Mouse (Mus musculus): Measurements from ENCODE around the gene Lpcat4. TPM values are rescaled to one million over a fixed set of nuclear protein-coding genes. Genes with fewer than 3 reads are reported as not detected.
"Not testable (repeated sequence)": the region's sequence is repeated elsewhere in the genome, so short reads cannot be mapped to it uniquely, and the experiment has no call there.

Gene Lpcat4
- total and polyA plus RNA-seq, 2 experiments from 2014 or later = 21.6 to 23.3 TPM

DNA sequence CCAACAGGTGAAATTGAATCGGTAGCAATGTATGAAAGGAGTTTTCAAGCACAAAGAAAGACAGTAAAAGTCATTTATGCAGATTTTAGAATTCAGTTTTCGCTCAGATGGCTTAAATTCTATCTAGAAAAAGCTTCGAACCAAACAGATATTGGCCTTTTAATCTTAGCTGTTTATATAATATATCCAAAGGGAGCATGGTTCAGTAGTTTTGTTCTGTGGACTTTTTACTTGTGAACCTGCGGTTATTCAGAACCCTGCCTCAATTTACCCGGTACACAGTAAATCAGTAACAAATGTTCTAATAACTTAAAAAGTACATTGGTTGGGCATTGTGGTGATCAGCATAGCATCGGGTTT lies 45.7 kb downstream of the Lpcat4 start:
- no peak for TF ChIP-seq CTCF (IDR thresholded peaks at IDR 0.05)
- ATAC-seq (ENCODE audit: low FRiP score) = no peak
- H3K9ac ChIP-seq (replicated peaks; ENCODE audit: low read length, poor library complexity, severe bottlenecking) = no peak overlapping the region

DNA sequence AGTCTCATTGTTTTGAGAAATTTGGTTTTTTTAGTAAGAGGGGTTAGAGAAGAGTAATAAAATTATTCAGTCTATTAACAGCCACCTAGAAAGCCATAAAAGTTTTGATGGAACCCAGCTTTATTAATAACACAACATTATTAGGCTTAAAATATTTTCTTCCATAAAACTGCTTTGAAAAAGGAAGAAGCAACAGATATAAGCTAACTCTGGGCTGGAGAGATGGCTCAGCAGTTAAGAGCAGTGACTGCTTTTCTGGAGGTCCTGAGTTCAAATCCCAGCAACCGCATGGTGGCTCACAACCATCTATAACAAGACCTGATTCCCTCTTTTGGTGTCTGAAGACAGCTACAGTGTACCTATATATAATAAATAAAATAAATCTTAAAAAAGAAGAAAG lies 46.8 kb downstream of the Lpcat4 start:
- not testable (repeated sequence) for H3K9me3 ChIP-seq (ENCODE audit: low read length); DNase-seq (ENCODE audit: low spot score); H3K27me3 ChIP-seq (ENCODE audit: insufficient read depth, low read length); H3K36me3 ChIP-seq (ENCODE audit: insufficient read depth, low read length); H3K27ac ChIP-seq (ENCODE audit: low read depth, low read length); H3K4me3 ChIP-seq (ENCODE audit: low read depth, low read length); H3K4me2 ChIP-seq (ENCODE audit: low read depth, low read length, poor library complexity, severe bottlenecking); H3K4me1 ChIP-seq (ENCODE audit: insufficient read depth, low read length); H3K9ac ChIP-seq (replicated peaks; ENCODE audit: low read length, poor library complexity, severe bottlenecking); ATAC-seq (ENCODE audit: low FRiP score)
- WGBS = 97% methylated on average over 1 of the region's 1 CpGs

More for the DNA sequence above, 45.7 kb downstream of the Lpcat4 start:
- H3K36me3 ChIP-seq (ENCODE audit: insufficient read depth, low read length) = no peaks in the 10 kb centered on the region
- no peak for DNase-seq (ENCODE audit: low spot score)
- no peak overlapping the region for H3K27ac ChIP-seq (ENCODE audit: low read depth, low read length)
- peaks cover 8% of the 10 kb centered on the region; the same call in 1 of the 2 replicates for H3K4me1 ChIP-seq (ENCODE audit: insufficient read depth, low read length)
- H3K9me3 ChIP-seq (ENCODE audit: low read length) = no peaks in the 10 kb centered on the region
- H3K4me2 ChIP-seq (ENCODE audit: low read depth, low read length, poor library complexity, severe bottlenecking) = peak overlapping the region; percentile 74
- 63% methylated on average over 6 of the region's 6 CpGs for WGBS
- no peaks in the 10 kb centered on the region for H3K27me3 ChIP-seq (ENCODE audit: insufficient read depth, low read length)
- H3K4me3 ChIP-seq (ENCODE audit: low read depth, low read length) = peak overlapping the region; percentile 39

DNA sequence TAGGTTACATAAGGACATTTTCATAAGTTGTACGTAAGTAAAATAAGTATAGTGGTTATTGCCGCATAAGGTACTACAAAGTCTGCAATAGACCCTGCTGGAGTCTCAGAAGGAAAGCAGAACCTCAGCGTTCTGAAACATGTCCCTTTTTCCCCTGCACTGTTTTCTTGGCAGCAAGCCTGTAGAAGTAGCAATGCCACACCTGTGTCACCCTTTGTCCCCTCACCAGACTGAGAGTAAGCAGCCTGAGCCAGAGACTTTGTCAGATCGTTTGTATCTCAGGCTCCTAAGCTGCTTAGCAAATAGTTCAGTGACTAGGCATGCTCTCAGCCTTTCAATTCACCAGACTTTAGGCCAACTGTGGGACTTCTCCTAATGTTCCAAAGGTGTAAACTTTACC lies 47.8 kb downstream of the Lpcat4 start:
- no peak for TF ChIP-seq CTCF (IDR thresholded peaks at IDR 0.05)
- no peak for DNase-seq (ENCODE audit: low spot score)

DNA sequence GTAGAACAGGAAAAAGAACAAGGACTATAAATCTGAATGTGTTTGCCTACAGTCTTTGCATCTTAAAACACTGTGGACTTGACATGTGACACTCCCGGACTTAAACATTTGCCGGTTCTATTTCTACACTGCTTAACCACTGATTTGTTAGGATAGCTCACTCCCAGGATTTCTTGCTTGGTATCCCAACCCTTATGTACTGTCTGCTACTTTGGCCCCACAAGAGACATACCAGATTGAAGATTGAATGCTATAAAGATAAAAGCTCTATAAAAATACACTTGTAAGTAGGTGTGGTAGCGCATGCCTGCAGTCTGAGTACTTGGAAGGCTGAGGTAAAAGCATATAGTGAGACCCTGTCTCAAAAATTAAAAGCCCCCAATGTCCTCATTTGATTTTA lies 50.2 kb downstream of the Lpcat4 start:
- Histone ChIP-seq H3K4me1 (ENCODE audit: insufficient read depth, low read length) (peaks cover 4% of the 10 kb centered on the region; the same call in 1 of the 2 replicates), H3K27me3 (ENCODE audit: insufficient read depth, low read length) (no peaks in the 10 kb centered on the region), H3K27ac (ENCODE audit: low read depth, low read length) (no peak overlapping the region), H3K9me3 (ENCODE audit: low read length) (no peaks in the 10 kb centered on the region), H3K4me2 (ENCODE audit: low read depth, low read length, poor library complexity, severe bottlenecking) (no peak overlapping the region), H3K9ac (replicated peaks; ENCODE audit: low read length, poor library complexity, severe bottlenecking) (no peak overlapping the region), H3K36me3 (ENCODE audit: insufficient read depth, low read length) (no peaks in the 10 kb centered on the region), H3K4me3 (ENCODE audit: low read depth, low read length) (no peak overlapping the region)
- no peak for ATAC-seq (ENCODE audit: low FRiP score)
- 94% methylated on average over 3 of the region's 3 CpGs for WGBS
- TF ChIP-seq CTCF (IDR thresholded peaks at IDR 0.05) = no peak
- DNase-seq (ENCODE audit: low spot score) = no peak

More for the DNA sequence above, 47.8 kb downstream of the Lpcat4 start:
- no peaks in the 10 kb centered on the region for H3K9me3 ChIP-seq (ENCODE audit: low read length)
- H3K27me3 ChIP-seq (ENCODE audit: insufficient read depth, low read length) = no peaks in the 10 kb centered on the region
- 60% methylated on average over 4 of the region's 4 CpGs for WGBS
- H3K4me1 ChIP-seq (ENCODE audit: insufficient read depth, low read length) = peaks cover 8% of the 10 kb centered on the region; the same call in 1 of the 2 replicates
- no peak overlapping the region for H3K4me2 ChIP-seq (ENCODE audit: low read depth, low read length, poor library complexity, severe bottlenecking)
- ATAC-seq (ENCODE audit: low FRiP score) = no peak
- H3K4me3 ChIP-seq (ENCODE audit: low read depth, low read length) = no peak overlapping the region
- no peaks in the 10 kb centered on the region for H3K36me3 ChIP-seq (ENCODE audit: insufficient read depth, low read length)
- H3K9ac ChIP-seq (replicated peaks; ENCODE audit: low read length, poor library complexity, severe bottlenecking) = no peak overlapping the region
- no peak overlapping the region for H3K27ac ChIP-seq (ENCODE audit: low read depth, low read length)

DNA sequence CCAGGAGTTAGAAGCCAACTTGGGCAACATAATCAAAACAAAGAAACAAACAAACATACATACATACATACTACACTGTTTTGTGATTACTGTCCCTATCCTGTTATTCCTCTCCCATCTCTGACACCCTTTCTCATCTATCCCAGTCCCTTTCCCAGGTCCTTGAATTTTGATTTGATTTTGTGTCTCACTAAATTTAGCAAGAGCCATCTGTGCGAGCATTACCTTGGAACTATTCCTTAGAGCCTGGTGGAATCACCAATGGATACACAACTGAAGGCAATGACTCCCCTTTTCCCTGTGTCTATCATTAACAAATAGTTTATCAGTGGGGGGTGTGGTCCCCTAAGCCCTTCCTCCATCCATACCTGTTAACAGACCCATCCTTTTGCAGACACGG lies 53.6 kb downstream of the Lpcat4 start:
- WGBS = 95% methylated on average over 2 of the region's 2 CpGs
- DNase-seq (ENCODE audit: low spot score) (no peak), ATAC-seq (ENCODE audit: low FRiP score) (no peak)
- Histone ChIP-seq H3K36me3 (ENCODE audit: insufficient read depth, low read length) (no peaks in the 10 kb centered on the region), H3K4me1 (ENCODE audit: insufficient read depth, low read length) (no peaks in the 10 kb centered on the region), H3K9me3 (ENCODE audit: low read length) (no peaks in the 10 kb centered on the region), H3K4me2 (ENCODE audit: low read depth, low read length, poor library complexity, severe bottlenecking) (no peak overlapping the region), H3K9ac (replicated peaks; ENCODE audit: low read length, poor library complexity, severe bottlenecking) (no peak overlapping the region), H3K27me3 (ENCODE audit: insufficient read depth, low read length) (no peaks in the 10 kb centered on the region), H3K4me3 (ENCODE audit: low read depth, low read length) (no peak overlapping the region), H3K27ac (ENCODE audit: low read depth, low read length) (no peak overlapping the region)
- TF ChIP-seq CTCF (IDR thresholded peaks at IDR 0.05) = no peak

DNA sequence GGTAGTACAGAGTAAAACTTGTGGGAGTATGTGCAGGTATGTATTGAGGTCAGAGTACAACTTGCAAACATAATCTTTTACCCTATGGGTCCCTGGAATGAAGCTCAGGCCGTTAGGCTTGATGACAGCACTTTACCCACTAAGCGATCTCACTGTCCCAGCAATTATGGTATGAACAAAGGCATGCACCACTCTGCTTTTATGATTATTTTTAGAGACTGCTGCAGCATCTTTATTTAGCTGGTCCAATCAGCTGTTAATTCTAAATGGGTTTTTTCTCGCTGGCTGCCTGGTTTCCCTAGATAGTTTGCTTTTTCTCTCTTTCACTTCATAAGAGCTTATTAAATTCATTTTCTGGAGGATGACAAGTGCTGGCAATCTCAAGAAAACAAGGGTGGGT lies 56.9 kb downstream of the Lpcat4 start:
- no peak for TF ChIP-seq CTCF (IDR thresholded peaks at IDR 0.05)
- ATAC-seq (ENCODE audit: low FRiP score) = no peak
- Histone ChIP-seq H3K27ac (ENCODE audit: low read depth, low read length) (no peak overlapping the region), H3K4me1 (ENCODE audit: insufficient read depth, low read length) (no peaks in the 10 kb centered on the region), H3K27me3 (ENCODE audit: insufficient read depth, low read length) (no peaks in the 10 kb centered on the region), H3K4me3 (ENCODE audit: low read depth, low read length) (no peak overlapping the region), H3K9ac (replicated peaks; ENCODE audit: low read length, poor library complexity, severe bottlenecking) (no peak overlapping the region), H3K9me3 (ENCODE audit: low read length) (no peaks in the 10 kb centered on the region), H3K36me3 (ENCODE audit: insufficient read depth, low read length) (no peaks in the 10 kb centered on the region), H3K4me2 (ENCODE audit: low read depth, low read length, poor library complexity, severe bottlenecking) (no peak overlapping the region)
- WGBS = 74% methylated on average over 3 of the region's 3 CpGs
- peak; percentile 17 for DNase-seq (ENCODE audit: low spot score)

Other genes starting within 250 kb of the Lpcat4 start
- not detected in 2 replicates for gene Olfr1309, start 249.2 kb upstream of the Lpcat4 start, total RNA-seq (2014; rRNA removed)
- not detected in 2 replicates for gene Olfr1309, start 249.2 kb upstream of the Lpcat4 start, polyA plus RNA-seq (2015; fragmentation: Nextera tagmentation; extraction: Ambion mirVana)
- not detected in 2 replicates for gene Olfr1310, start 226.8 kb upstream of the Lpcat4 start, total RNA-seq (2014; rRNA removed)
- not detected in 2 replicates for gene Olfr1310, start 226.8 kb upstream of the Lpcat4 start, polyA plus RNA-seq (2015; fragmentation: Nextera tagmentation; extraction: Ambion mirVana)
- not detected in 2 replicates for gene Olfr1311, start 215.1 kb upstream of the Lpcat4 start, total RNA-seq (2014; rRNA removed)
- gene Olfr1311, start 215.1 kb upstream of the Lpcat4 start, polyA plus RNA-seq (2015; fragmentation: Nextera tagmentation; extraction: Ambion mirVana) = not detected in 2 replicates
- gene Olfr1312, start 189.2 kb upstream of the Lpcat4 start, total RNA-seq (2014; rRNA removed) = not detected in 2 replicates
- not detected in 2 replicates for gene Olfr1312, start 189.2 kb upstream of the Lpcat4 start, polyA plus RNA-seq (2015; fragmentation: Nextera tagmentation; extraction: Ambion mirVana)
- gene Olfr1313, start 161.6 kb upstream of the Lpcat4 start, total RNA-seq (2014; rRNA removed) = not detected in 2 replicates
- not detected in 2 replicates for gene Olfr1313, start 161.6 kb upstream of the Lpcat4 start, polyA plus RNA-seq (2015; fragmentation: Nextera tagmentation; extraction: Ambion mirVana)
- not detected in 2 replicates for gene Olfr1314, start 142.7 kb upstream of the Lpcat4 start, total RNA-seq (2014; rRNA removed)
- gene Olfr1314, start 142.7 kb upstream of the Lpcat4 start, polyA plus RNA-seq (2015; fragmentation: Nextera tagmentation; extraction: Ambion mirVana) = not detected in 2 replicates
- gene Olfr1315-ps1, start 124.0 kb upstream of the Lpcat4 start, total RNA-seq (2014; rRNA removed) = not detected in 2 replicates
- not detected in 2 replicates for gene Olfr1315-ps1, start 124.0 kb upstream of the Lpcat4 start, polyA plus RNA-seq (2015; fragmentation: Nextera tagmentation; extraction: Ambion mirVana)
- 0.16 TPM in 1 of 2 replicates, not detected in the other for gene Olfr1316, start 104.5 kb upstream of the Lpcat4 start, total RNA-seq (2014; rRNA removed)
- gene Olfr1316, start 104.5 kb upstream of the Lpcat4 start, polyA plus RNA-seq (2015; fragmentation: Nextera tagmentation; extraction: Ambion mirVana) = not detected in 2 replicates
- gene Olfr1317, start 99.1 kb upstream of the Lpcat4 start, total RNA-seq (2014; rRNA removed) = not detected in 2 replicates
- gene Olfr1317, start 99.1 kb upstream of the Lpcat4 start, polyA plus RNA-seq (2015; fragmentation: Nextera tagmentation; extraction: Ambion mirVana) = not detected in 2 replicates
- not detected in 2 replicates for gene Olfr1318, start 85.3 kb upstream of the Lpcat4 start, total RNA-seq (2014; rRNA removed)
- 0.05 TPM in 1 of 2 replicates, not detected in the other for gene Olfr1318, start 85.3 kb upstream of the Lpcat4 start, polyA plus RNA-seq (2015; fragmentation: Nextera tagmentation; extraction: Ambion mirVana)
- not detected in 2 replicates for gene Nutm1, start 19.8 kb downstream of the Lpcat4 start, total RNA-seq (2014; rRNA removed)
- 0.06 and 0.09 TPM in 2 replicates for gene Nutm1, start 19.8 kb downstream of the Lpcat4 start, polyA plus RNA-seq (2015; fragmentation: Nextera tagmentation; extraction: Ambion mirVana)
- 75.7 and 111 TPM in 2 replicates for gene Nop10, start 22.5 kb downstream of the Lpcat4 start, total RNA-seq (2014; rRNA removed)
- gene Nop10, start 22.5 kb downstream of the Lpcat4 start, polyA plus RNA-seq (2015; fragmentation: Nextera tagmentation; extraction: Ambion mirVana) = 151 and 158 TPM in 2 replicates
- 69.7 and 81.6 TPM in 2 replicates for gene Slc12a6, start 26.4 kb downstream of the Lpcat4 start, total RNA-seq (2014; rRNA removed)
- gene Slc12a6, start 26.4 kb downstream of the Lpcat4 start, polyA plus RNA-seq (2015; fragmentation: Nextera tagmentation; extraction: Ambion mirVana) = 13.3 and 14.1 TPM in 2 replicates
- gene Gm21985, start 26.8 kb downstream of the Lpcat4 start, total RNA-seq (2014; rRNA removed) = 2.3 and 2.5 TPM in 2 replicates
- gene Gm21985, start 26.8 kb downstream of the Lpcat4 start, polyA plus RNA-seq (2015; fragmentation: Nextera tagmentation; extraction: Ambion mirVana) = not detected in 2 replicates
- gene Emc4, start 128.6 kb downstream of the Lpcat4 start, total RNA-seq (2014; rRNA removed) = 113 and 129 TPM in 2 replicates
- gene Emc4, start 128.6 kb downstream of the Lpcat4 start, polyA plus RNA-seq (2015; fragmentation: Nextera tagmentation; extraction: Ambion mirVana) = 219 and 242 TPM in 2 replicates
- 15.1 and 18.7 TPM in 2 replicates for gene Katnbl1, start 139.7 kb downstream of the Lpcat4 start, total RNA-seq (2014; rRNA removed)
- 19.8 and 20.1 TPM in 2 replicates for gene Katnbl1, start 139.7 kb downstream of the Lpcat4 start, polyA plus RNA-seq (2015; fragmentation: Nextera tagmentation; extraction: Ambion mirVana)
- 16.8 and 19.5 TPM in 2 replicates for gene Emc7, start 215.5 kb downstream of the Lpcat4 start, total RNA-seq (2014; rRNA removed)
- 33.1 and 33.5 TPM in 2 replicates for gene Emc7, start 215.5 kb downstream of the Lpcat4 start, polyA plus RNA-seq (2015; fragmentation: Nextera tagmentation; extraction: Ambion mirVana)
- 7.6 and 7.7 TPM in 2 replicates for gene Chrm5, start 241.3 kb downstream of the Lpcat4 start, total RNA-seq (2014; rRNA removed)
- 2.7 and 3.1 TPM in 2 replicates for gene Chrm5, start 241.3 kb downstream of the Lpcat4 start, polyA plus RNA-seq (2015; fragmentation: Nextera tagmentation; extraction: Ambion mirVana)